Mouse (Mus musculus) MEL (cell line): Measurements from ENCODE around the gene Ucp3. TPM values are rescaled to one million over a fixed set of nuclear protein-coding genes. Genes with fewer than 3 reads are reported as not detected.

Source experiments
- DNase-seq: peaks from one replicate; pipeline ENCODE4 v3.0.0; 2011; ENCODE audit warnings: low read depth, low spot score
- H3K27ac ChIP-seq: 2 replicates; pipeline ENCODE4 v1.5.1; 2012; ENCODE audit warnings: low read depth, mild to moderate bottlenecking, control low read depth, low read length, moderate library complexity; ENCODE audit not compliant: control insufficient read depth
- H3K27me3 ChIP-seq, 2 experiments: fragments of 150-350 bp in 1 of 2; sonication (generic) in 1 of 2; 2 replicates each; pipeline ENCODE4 v1.6.1; 2012; ENCODE audit warnings: low read length in 2 of 2, mild to moderate bottlenecking in 2 of 2, improper control_type of control experiment in 1 of 2, moderate library complexity in 1 of 2; ENCODE audit not compliant: insufficient read depth in 2 of 2, control insufficient read depth in 1 of 2
- H3K36me3 ChIP-seq, 2 experiments: 2 replicates each; pipeline ENCODE4 v1.6.1; 2012 to 2014; ENCODE audit warnings: low read length in 2 of 2, improper control_type of control experiment in 1 of 2, inconsistent platforms in 1 of 2, mild to moderate bottlenecking in 1 of 2; ENCODE audit not compliant: insufficient read depth in 2 of 2, control insufficient read depth in 1 of 2
- H3K4me1 ChIP-seq, 2 experiments: fragments of 150-350 bp in 1 of 2; sonication (generic) in 1 of 2; 2 replicates each; pipeline ENCODE4 v1.6.1; 2012; ENCODE audit warnings: low read length in 2 of 2, improper control_type of control experiment in 1 of 2, mild to moderate bottlenecking in 1 of 2; ENCODE audit not compliant: insufficient read depth in 2 of 2, control insufficient read depth in 1 of 2
- H3K4me3 ChIP-seq, 2 experiments: fragments of 150-350 bp in 1 of 2; sonication (generic) in 1 of 2; 2 replicates each; pipeline ENCODE4 v1.5.1; 2012; ENCODE audit warnings: low read depth in 2 of 2, low read length in 2 of 2, mild to moderate bottlenecking in 2 of 2, moderate library complexity in 2 of 2, control low read depth in 1 of 2, improper control_type of control experiment in 1 of 2; ENCODE audit not compliant: control insufficient read depth in 1 of 2, insufficient read depth in 1 of 2
- H3K79me2 ChIP-seq: 2 replicates; pipeline ENCODE4 v1.6.1; 2012; ENCODE audit warnings: mild to moderate bottlenecking, low read length, moderate library complexity; ENCODE audit not compliant: control insufficient read depth, poor library complexity, insufficient read depth
- H3K9ac ChIP-seq: 2 replicates; pipeline ENCODE4 v1.6.1; 2012; ENCODE audit warnings: low read depth, mild to moderate bottlenecking, control low read depth, low read length, moderate library complexity; ENCODE audit not compliant: control insufficient read depth, poor library complexity, severe bottlenecking
- H3K9me3 ChIP-seq: fragments of 150-350 bp; sonication (generic); replicated peaks from 2 replicates; pipeline ENCODE4 v1.6.1; 2012; ENCODE audit warnings: mild to moderate bottlenecking, low read length, improper control_type of control experiment, moderate library complexity; ENCODE audit not compliant: insufficient read depth
- CHD1 ChIP-seq: IDR thresholded peaks from 2 replicates; pipeline ENCODE4 v1.6.1; 2012; ENCODE audit warnings: low read depth, mild to moderate bottlenecking, inconsistent platforms, low read length, improper control_type of control experiment
- ELF1 ChIP-seq: IDR thresholded peaks from 2 replicates; pipeline ENCODE4 v1.6.1; 2014; ENCODE audit warnings: low read depth, mild to moderate bottlenecking, inconsistent platforms, low read length, improper control_type of control experiment, moderate library complexity
- EP300 ChIP-seq, 2 experiments: IDR thresholded peaks; 2 replicates each; pipeline ENCODE4 v1.6.1; 2011; ENCODE audit warnings: improper control_type of control experiment in 2 of 2, low read length in 2 of 2, low read depth in 1 of 2, mild to moderate bottlenecking in 1 of 2
- ETS1 ChIP-seq: IDR thresholded peaks from 2 replicates; pipeline ENCODE4 v1.6.1; 2012; ENCODE audit warnings: low read depth, mild to moderate bottlenecking, inconsistent platforms, low read length, improper control_type of control experiment, moderate library complexity
- GATA1 ChIP-seq: IDR thresholded peaks from 2 replicates; pipeline ENCODE4 v1.6.1; 2011; ENCODE audit warnings: low read depth, low read length, improper control_type of control experiment
- HCFC1 ChIP-seq: IDR thresholded peaks from 2 replicates; pipeline ENCODE4 v1.6.1; 2012; ENCODE audit warnings: low read depth, mild to moderate bottlenecking, inconsistent platforms, low read length, improper control_type of control experiment, moderate library complexity
- JUND ChIP-seq: IDR thresholded peaks from 2 replicates; pipeline ENCODE4 v1.6.1; 2011; ENCODE audit warnings: low read depth, mild to moderate bottlenecking, improper control_type of control experiment, low read length
- MAFK ChIP-seq: IDR thresholded peaks from 2 replicates; pipeline ENCODE4 v1.6.1; 2011; ENCODE audit warnings: low read depth, mild to moderate bottlenecking, low read length, improper control_type of control experiment, borderline replicate concordance
- MAX ChIP-seq: IDR thresholded peaks from 2 replicates; pipeline ENCODE4 v1.6.1; 2011; ENCODE audit warnings: low read length, improper control_type of control experiment
- MEF2A ChIP-seq: IDR thresholded peaks from 2 replicates; pipeline ENCODE4 v1.6.1; 2014; ENCODE audit warnings: low read depth, mild to moderate bottlenecking, inconsistent platforms, low read length, improper control_type of control experiment; ENCODE audit not compliant: poor library complexity, insufficient replicate concordance, severe bottlenecking; ENCODE audit errors: extremely low read depth
- MXI1 ChIP-seq: IDR thresholded peaks from 2 replicates; pipeline ENCODE4 v1.6.1; 2011; ENCODE audit warnings: mild to moderate bottlenecking, low read depth, low read length, improper control_type of control experiment
- MYB ChIP-seq: IDR thresholded peaks from 2 replicates; pipeline ENCODE4 v1.6.1; 2011; ENCODE audit warnings: mild to moderate bottlenecking, low read depth, low read length, improper control_type of control experiment
- NRF1 ChIP-seq: IDR thresholded peaks from 2 replicates; pipeline ENCODE4 v1.6.1; 2014; ENCODE audit warnings: low read depth, mild to moderate bottlenecking, inconsistent platforms, low read length, improper control_type of control experiment, moderate library complexity; ENCODE audit not compliant: poor library complexity, insufficient read depth, severe bottlenecking
- POLR2A ChIP-seq, 2 experiments: IDR thresholded peaks; 2 replicates each; pipeline ENCODE4 v1.6.1; 2011 to 2012; ENCODE audit warnings: low read length in 2 of 2, mild to moderate bottlenecking in 2 of 2, control low read depth in 1 of 2, improper control_type of control experiment in 1 of 2, low read depth in 1 of 2, moderate library complexity in 1 of 2; ENCODE audit not compliant: control insufficient read depth in 1 of 2, insufficient read depth in 1 of 2, poor library complexity in 1 of 2
- RCOR1 ChIP-seq: IDR thresholded peaks from 2 replicates; pipeline ENCODE4 v1.6.1; 2012; ENCODE audit warnings: low read depth, mild to moderate bottlenecking, inconsistent platforms, low read length, improper control_type of control experiment
- SIN3A ChIP-seq: IDR thresholded peaks from 2 replicates; pipeline ENCODE4 v1.6.1; 2012; ENCODE audit warnings: low read length, improper control_type of control experiment, inconsistent platforms
- TAL1 ChIP-seq: IDR thresholded peaks from 2 replicates; pipeline ENCODE4 v1.6.1; 2012; ENCODE audit warnings: mild to moderate bottlenecking, inconsistent platforms, low read length, moderate library complexity, mixed read lengths
- TBP ChIP-seq: IDR thresholded peaks from 2 replicates; pipeline ENCODE4 v1.8.0; 2011; ENCODE audit warnings: low read depth, low read length, improper control_type of control experiment
- TCF12 ChIP-seq: IDR thresholded peaks from 2 replicates; pipeline ENCODE4 v1.6.1; 2014; ENCODE audit warnings: low read depth, mild to moderate bottlenecking, inconsistent platforms, low read length, improper control_type of control experiment, moderate library complexity
- UBTF ChIP-seq: IDR thresholded peaks from 2 replicates; pipeline ENCODE4 v1.6.1; 2012; ENCODE audit warnings: low read depth, mild to moderate bottlenecking, inconsistent platforms, low read length, improper control_type of control experiment, moderate library complexity, borderline replicate concordance; ENCODE audit not compliant: insufficient read depth
- USF2 ChIP-seq, 2 experiments: IDR thresholded peaks; 2 replicates each; pipeline ENCODE4 v1.6.1; 2011 to 2012; ENCODE audit warnings: improper control_type of control experiment in 2 of 2, low read length in 2 of 2, borderline replicate concordance in 1 of 2, inconsistent platforms in 1 of 2, low read depth in 1 of 2, mild to moderate bottlenecking in 1 of 2; ENCODE audit not compliant: insufficient read depth in 1 of 2
- ZC3H11A ChIP-seq: IDR thresholded peaks from 2 replicates; pipeline ENCODE4 v1.6.1; 2012; ENCODE audit warnings: low read depth, mild to moderate bottlenecking, inconsistent platforms, low read length, improper control_type of control experiment
- ZKSCAN1 ChIP-seq: IDR thresholded peaks from 2 replicates; pipeline ENCODE4 v1.6.1; 2012; ENCODE audit warnings: low read depth, mild to moderate bottlenecking, inconsistent platforms, low read length, improper control_type of control experiment, moderate library complexity
- ZMIZ1 ChIP-seq: IDR thresholded peaks from 2 replicates; pipeline ENCODE4 v1.6.1; 2012; ENCODE audit warnings: low read depth, mild to moderate bottlenecking, inconsistent platforms, low read length, improper control_type of control experiment, moderate library complexity
- ZNF384 ChIP-seq: IDR thresholded peaks from 2 replicates; pipeline ENCODE4 v1.6.1; 2012; ENCODE audit warnings: low read depth, mild to moderate bottlenecking, inconsistent platforms, low read length, improper control_type of control experiment
- polyA plus RNA-seq, 2 experiments: library from polyadenylated mRNA; stranded (reverse) in 1 of 2; unstranded in 1 of 2; fragments of >175 nt in 1 of 2; fragments of >200 nt in 1 of 2; gene quantifications; 2 replicates each; pipeline versions ENCODE4 v1.2.1 to v1.2.4; 2012; ENCODE audit warnings: low replicate concordance in 2 of 2, low read depth in 1 of 2; ENCODE audit not compliant: insufficient read length in 2 of 2, insufficient read depth in 1 of 2, missing spikeins in 1 of 2
- total RNA-seq: library from RNA; depleted of rRNA; stranded (reverse); fragments of 300-350 nt; gene quantifications from 2 replicates; pipeline ENCODE4 v1.2.3, GENCODE M21; 2012

The Ucp3 gene
- total and polyA plus RNA-seq, 3 experiments, result not detected

- no peak for DNase-seq
- H3K4me3 ChIP-seq, result no peak overlapping the region
- H3K27me3 ChIP-seq, result no peaks in the 10 kb centered on the region
- H3K79me2 ChIP-seq, result peaks cover 8% of the 10 kb centered on the region
- H3K4me1 ChIP-seq, result no peaks in the 10 kb centered on the region
- no peak overlapping the region for H3K9ac ChIP-seq
- TF ChIP-seq UBTF (no peak), USF2 (IDR thresholded peaks at IDR 0.05; ENCODE audit: borderline replicate concordance in 1 of 2, insufficient read depth in 1 of 2, low read depth in 1 of 2, low read length in 2 of 2) (no peak), MEF2A (no peak), JUND (no peak), ZMIZ1 (no peak)
- TF ChIP-seq, all 39 proteins: peak for 0
- Histone ChIP-seq H3K9me3 (no peaks in the 10 kb centered on the region), H3K27ac (no peak overlapping the region), H3K36me3 (peaks cover 0 to 3% of the 10 kb centered on the region in 2 experiments; a peak in 2 of 4 replicates)
These were observed 15.8 kb downstream of the Ucp3 start for GRCm38 (mm10) chr7:100488474-100489048.

- Histone ChIP-seq H3K27ac (peak overlapping the region; percentile 99), H3K79me2 (peaks cover 37% of the 10 kb centered on the region), H3K9ac (peak overlapping the region; percentile 90), H3K27me3 (no peaks in the 10 kb centered on the region), H3K9me3 (no peaks in the 10 kb centered on the region), H3K4me1 (peaks cover 3 to 12% of the 10 kb centered on the region in 2 experiments; a peak in 3 of 4 replicates), H3K4me3 (peak overlapping the region; percentile 54 to 69), H3K36me3 (peaks cover 0 to 11% of the 10 kb centered on the region in 2 experiments; a peak in 3 of 4 replicates)
- TF ChIP-seq TCF12 (peak; percentile 37; the same call in 1 of the 2 replicates), ZKSCAN1 (no peak), ZNF384 (no peak), MXI1 (peak; percentile 98), MAFK (no peak), MYB (no peak), MEF2A (no peak), TBP (peak; percentile 52), ZC3H11A (no peak), POLR2A (IDR thresholded peaks at IDR 0.05; ENCODE audit: control insufficient read depth in 1 of 2, insufficient read depth in 1 of 2, low read depth in 1 of 2, low read length in 2 of 2, poor library complexity in 1 of 2) (peak in 1 of 2 experiments; percentile 32; a peak in 1 of 4 replicates), EP300 (IDR thresholded peaks at IDR 0.05; ENCODE audit: low read depth in 1 of 2, low read length in 2 of 2) (0 out of 4 replicates have a peak, but pooled peaks of 1 of the 2 experiments have one; percentile 41), HCFC1 (peak; percentile 54), RCOR1 (0 out of 2 replicates have a peak, but pooled peaks have one; percentile 31), CHD1 (no peak), TAL1 (peak; percentile 4; the same call in 1 of the 2 replicates), ETS1 (peak; percentile 69; the same call in 1 of the 2 replicates), ELF1 (peak; percentile 71), MAX (no peak), SIN3A (peak; percentile 69), NRF1 (no peak), GATA1 (peak; percentile 73), UBTF (0 out of 2 replicates have a peak, but pooled peaks have one; percentile 65)
- peak; percentile 88 for DNase-seq
These were observed 19.8 kb downstream of the Ucp3 start for GRCm38 (mm10) chr7:100492391-100493116.
